In the genomic region with DNA sequence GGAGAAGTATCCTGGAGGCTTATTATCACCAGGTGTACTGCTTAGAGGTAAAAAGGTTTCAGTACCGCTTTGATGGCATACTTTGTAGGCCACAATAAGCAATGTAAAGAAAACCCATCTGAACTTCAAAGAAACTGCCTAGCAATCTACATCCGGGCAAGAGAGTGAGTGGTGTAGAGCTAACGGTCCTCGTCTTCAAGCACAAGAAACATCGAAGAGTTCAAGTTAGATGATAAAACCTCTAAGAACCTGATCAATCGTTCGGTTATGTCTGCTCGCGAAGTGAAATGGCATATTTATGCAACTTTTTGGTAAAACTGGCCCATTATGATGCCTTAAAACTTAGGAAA, we compare ENCODE assay signal across 8 mouse cellular contexts. TPM values are rescaled to one million over a fixed set of nuclear protein-coding genes. Genes with fewer than 3 reads are reported as not detected.
DNase-seq lines count a peak whose midpoint lies in the region; ATAC-seq and TF ChIP-seq lines count a peak whose summit lies in the region.

No protein-coding gene starts in this region.

- peak overlapping the region; percentile 98 for H3K27ac ChIP-seq in limb, embryonic 12.5 days
- H3K27ac ChIP-seq in small intestine, adult 2 months (ENCODE audit: insufficient read depth, low read depth, low read length) = peak overlapping the region; percentile 99; the same call in 1 of the 2 replicates

- TF ChIP-seq CTCF in small intestine, adult 2 months (IDR thresholded peaks at IDR 0.05; ENCODE audit: extremely low read depth, insufficient read length, insufficient replicate concordance, low read depth, low read length) = no peak

- H3K4me1 ChIP-seq in limb, embryonic 12.5 days (replicated peaks) = peaks cover 8% of the 10 kb centered on the region
- no peaks in the 10 kb centered on the region for H3K4me1 ChIP-seq in small intestine, adult 2 months (ENCODE audit: control insufficient read depth, insufficient read depth, insufficient read length, low read length)

- H3K36me3 ChIP-seq in limb, embryonic 12.5 days = peaks cover 4% of the 10 kb centered on the region; the same call in 1 of the 2 replicates
- H3K36me3 ChIP-seq in small intestine, adult 2 months (ENCODE audit: control insufficient read depth, insufficient read depth, low read length) = 0 out of 2 replicates have a peak, but pooled peaks cover 1% of the 10 kb centered on the region

- peak overlapping the region; percentile 73 for H3K4me2 ChIP-seq in limb, embryonic 12.5 days

- DNase-seq in embryo, embryonic 10 days (ENCODE audit: low spot score) = peak; percentile 45
- DNase-seq in embryo, embryonic 11 days = no peak
- peak; percentile 37 for DNase-seq in thymus, postnatal 14 days
- DNase-seq in thymus, postnatal 36 days = no peak
- DNase-seq in layer of hippocampus, adult 18-20 months (ENCODE audit: low spot score in 2 of 2) = no peak
- DNase-seq in spleen, postnatal 10 days (ENCODE audit: low spot score in 2 of 2) = no peak

- no peak for TF ChIP-seq POLR2A in small intestine, adult 2 months (IDR thresholded peaks at IDR 0.05; ENCODE audit: low read depth, low read length)

- peak overlapping the region; percentile 77 for H3K9ac ChIP-seq in limb, embryonic 12.5 days (replicated peaks)

- ATAC-seq in limb, embryonic 12.5 days (ENCODE audit: insufficient number of reproducible peaks, insufficient read depth, low FRiP score, low TSS enrichment, low read depth) = no peak

- H3K9me3 ChIP-seq in limb, embryonic 12.5 days = no peaks in the 10 kb centered on the region

- WGBS in limb, embryonic 12.5 days = 4% methylated on average over 9 of the region's 9 CpGs
- 2% methylated on average over 9 of the region's 9 CpGs for WGBS in small intestine, adult 2 months

- peak overlapping the region; percentile 83 for H3K4me3 ChIP-seq in limb, embryonic 12.5 days (replicated peaks)
- peak overlapping the region; percentile 90 for H3K4me3 ChIP-seq in small intestine, adult 2 months (ENCODE audit: low read depth, low read length)

- H3K27me3 ChIP-seq in limb, embryonic 12.5 days = no peaks in the 10 kb centered on the region
- H3K27me3 ChIP-seq in small intestine, adult 2 months (ENCODE audit: control insufficient read depth, insufficient read depth, low read length) = no peaks in the 10 kb centered on the region

RNA-seq across cellular contexts. Expression of gene Wdr37, which starts 1.6 kb away (rescaled TPM):
- 31.0 and 31.2 TPM in 2 replicates for polyA plus RNA-seq in limb, embryonic 12.5 days (2016; fragmentation: Nextera tagmentation; extraction: Ambion mirVana)
- polyA plus RNA-seq in small intestine, adult 2 months (2012; rRNA removed) = 4.5 and 10.7 TPM in 2 replicates
- total RNA-seq in layer of hippocampus, adult 18-20 months (2021) = 100 to 1,000 TPM in 1 of 2 experiments, 10 to 100 TPM in 1; 82.3 to 100 TPM

RNA-seq across cellular contexts. Expression of gene Idi1, which starts 15.2 kb away (rescaled TPM):
- 75.6 and 81.8 TPM in 2 replicates for polyA plus RNA-seq in limb, embryonic 12.5 days (2016; fragmentation: Nextera tagmentation; extraction: Ambion mirVana)
- 4.2 and 7.9 TPM in 2 replicates for polyA plus RNA-seq in small intestine, adult 2 months (2012; rRNA removed)
- 10 to 100 TPM; 31.9 to 32.9 TPM for total RNA-seq in layer of hippocampus, adult 18-20 months (2021)

Comparison
In these comparisons a context has a peak if more than half of its experiments do, and no peak if none do; other contexts are left out.
1. DNase-seq: peak in embryo, embryonic 10 days (single experiment) and thymus, postnatal 14 days (single experiment); none in embryo, embryonic 11 days (single experiment), thymus, postnatal 36 days (0 of 2), layer of hippocampus, adult 18-20 months (0 of 2) and spleen, postnatal 10 days (0 of 2).